Mouse (Mus musculus) ES-Bruce4 (cell line): ENCODE measurements around the gene Ccnb1. TPM values are rescaled to one million over a fixed set of nuclear protein-coding genes. Genes with fewer than 3 reads are reported as not detected.

ENCODE experiments used
- H3K27ac ChIP-seq: 2 replicates; pipeline ENCODE4 v1.5.1; 2012; ENCODE audit warnings: low read length, inconsistent platforms; ENCODE audit not compliant: insufficient read depth
- H3K27me3 ChIP-seq: 2 replicates; pipeline ENCODE4 v1.6.1; 2012; ENCODE audit warnings: mild to moderate bottlenecking, low read length, inconsistent platforms; ENCODE audit not compliant: control insufficient read depth, poor library complexity, insufficient read depth, severe bottlenecking
- H3K36me3 ChIP-seq: 2 replicates; pipeline ENCODE4 v1.6.1; 2012; ENCODE audit warnings: inconsistent platforms, mild to moderate bottlenecking, low read length, moderate library complexity; ENCODE audit not compliant: control insufficient read depth, poor library complexity, insufficient read depth, severe bottlenecking
- H3K4me1 ChIP-seq: one replicate; pipeline ENCODE4 v1.8.1; 2011; ENCODE audit warnings: low read length; ENCODE audit not compliant: control insufficient read depth, insufficient read depth
- H3K4me3 ChIP-seq: 2 replicates; pipeline ENCODE4 v1.5.1; 2011; ENCODE audit warnings: low read depth, mild to moderate bottlenecking, low read length
- H3K9ac ChIP-seq: 2 replicates; pipeline ENCODE4 v1.6.1; 2012; ENCODE audit warnings: low read depth, mild to moderate bottlenecking, inconsistent platforms; ENCODE audit not compliant: poor library complexity, severe bottlenecking
- H3K9me3 ChIP-seq: replicated peaks from 2 replicates; pipeline ENCODE4 v1.6.1; 2012; ENCODE audit warnings: mild to moderate bottlenecking, low read length, inconsistent platforms; ENCODE audit not compliant: control insufficient read depth, poor library complexity, insufficient read depth, severe bottlenecking
- CTCF ChIP-seq: IDR thresholded peaks from one replicate; pipeline ENCODE4 v1.8.1; 2011; ENCODE audit warnings: low read depth, low read length
- EP300 ChIP-seq: IDR thresholded peaks from 2 replicates; pipeline ENCODE4 v1.6.1; 2011; ENCODE audit warnings: low read depth, low read length; ENCODE audit not compliant: insufficient read depth
- POLR2A ChIP-seq: IDR thresholded peaks from one replicate; pipeline ENCODE4 v1.8.1; 2011; ENCODE audit warnings: low read length; ENCODE audit not compliant: insufficient read depth
- polyA plus RNA-seq: library from polyadenylated mRNA; stranded (reverse); fragments of >200 nt; gene quantifications from 2 replicates; pipeline ENCODE4 v1.2.4, GENCODE M21; 2011; ENCODE audit warnings: low read depth; ENCODE audit not compliant: missing spikeins, insufficient read depth, insufficient read length

The Ccnb1 gene
- polyA plus RNA-seq, 1 experiment = 669 TPM

DNA sequence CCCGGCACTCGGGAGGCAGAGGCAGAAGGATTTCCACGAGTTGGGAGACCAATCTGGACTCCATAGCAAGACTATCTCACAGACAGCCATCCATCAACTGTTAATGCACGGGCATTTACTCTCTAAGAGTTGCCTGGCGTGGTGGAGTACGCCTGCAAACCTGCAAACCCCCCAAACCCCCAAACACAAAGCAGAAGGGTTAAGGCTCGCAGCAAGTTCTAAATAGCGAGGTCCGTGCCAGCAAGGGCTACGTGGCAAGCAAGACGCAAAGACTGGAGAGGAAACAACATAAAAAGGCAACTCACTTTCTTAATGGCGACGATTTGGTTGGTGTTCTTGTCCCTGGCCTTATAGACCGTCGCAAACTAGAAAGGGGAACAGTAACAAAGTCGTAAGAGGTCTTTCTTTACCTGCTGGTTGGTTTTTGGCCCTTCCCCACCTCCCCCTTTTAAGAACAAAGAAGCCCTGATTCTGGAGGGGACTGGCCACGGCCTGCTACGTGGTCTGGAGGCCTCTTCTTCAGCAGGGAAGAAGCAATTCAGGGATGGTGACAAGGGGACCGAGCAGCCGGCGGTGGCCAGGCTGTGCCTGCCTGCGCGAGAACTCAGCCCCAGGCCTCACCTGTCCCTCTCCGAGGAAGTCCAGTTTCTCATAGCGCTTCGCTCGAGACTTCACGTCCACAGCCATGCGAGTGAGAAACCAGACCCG is 56.1 kb downstream of the Ccnb1 start:
- H3K4me3 ChIP-seq = peak overlapping the region; percentile 100
- peaks cover 18% of the 10 kb centered on the region for H3K36me3 ChIP-seq
- no peak for TF ChIP-seq POLR2A
- no peak for TF ChIP-seq CTCF
- TF ChIP-seq EP300 = no peak
- H3K9me3 ChIP-seq = no peaks in the 10 kb centered on the region
- H3K27ac ChIP-seq = peak overlapping the region; percentile 64
- peaks cover 3% of the 10 kb centered on the region for H3K4me1 ChIP-seq
- no peaks in the 10 kb centered on the region for H3K27me3 ChIP-seq
- H3K9ac ChIP-seq = peak overlapping the region; percentile 91

Other genes with a start within 250 kb of the Ccnb1 start
- gene Ocln, start 233.9 kb downstream of the Ccnb1 start, polyA plus RNA-seq = 14.6 and 15.8 TPM in 2 replicates
- 14.2 and 17.2 TPM in 2 replicates for gene Marveld2, start 169.6 kb downstream of the Ccnb1 start, polyA plus RNA-seq
- gene Ak6, start 135.6 kb downstream of the Ccnb1 start, polyA plus RNA-seq = 200 and 203 TPM in 2 replicates
- gene Rad17, start 135.5 kb downstream of the Ccnb1 start, polyA plus RNA-seq = 39.7 TPM in 2 replicates
- 13.2 and 17.4 TPM in 2 replicates for gene Taf9, start 135.0 kb downstream of the Ccnb1 start, polyA plus RNA-seq
- gene Ccdc125, start 116.9 kb downstream of the Ccnb1 start, polyA plus RNA-seq = 3.6 and 3.8 TPM in 2 replicates
- gene Cdk7, start 55.6 kb downstream of the Ccnb1 start, polyA plus RNA-seq = 93.2 and 102 TPM in 2 replicates
- 108 and 110 TPM in 2 replicates for gene Mrps36, start 41.9 kb downstream of the Ccnb1 start, polyA plus RNA-seq
- 52.4 and 58.8 TPM in 2 replicates for gene Cenph, start 10.7 kb downstream of the Ccnb1 start, polyA plus RNA-seq
- gene Slc30a5, start 46.9 kb upstream of the Ccnb1 start, polyA plus RNA-seq = 52.6 and 54.5 TPM in 2 replicates